Mouse (Mus musculus): Measurements from ENCODE around the gene Acsl6. TPM values are rescaled to one million over a fixed set of nuclear protein-coding genes. Genes with fewer than 3 reads are reported as not detected.
A peak's percentile ranks its signal among the peaks of the same experiment; 100 is the strongest.
"Not testable (repeated sequence)": the region's sequence is repeated elsewhere in the genome, so short reads cannot be mapped to it uniquely, and the experiment has no call there.

Gene Acsl6
- total RNA-seq (2022), result 100 to 1,000 TPM; 180 to 215 (median 192) TPM

- peak in 1 of 2 experiments; percentile 49 for DNase-seq (ENCODE audit: low spot score in 2 of 2)
Observed at GRCm38 (mm10) chr11:54303728-54304470, at the start of gene Acsl6. Gene Acsl6, plus strand, starts transcription at chr11:54303798.

GRCm38 (mm10) chr11:54254114-54254513 lies 49.5 kb upstream of the Acsl6 start:
- no peak for DNase-seq (ENCODE audit: low spot score in 2 of 2)

GRCm38 (mm10) chr11:54256624-54257376 lies 46.8 kb upstream of the Acsl6 start:
- peak; percentile 39 to 67 for DNase-seq (ENCODE audit: low spot score in 2 of 2)

- no peak for DNase-seq (ENCODE audit: low spot score in 2 of 2)
Observed at GRCm38 (mm10) chr11:54263405-54264031, 40.1 kb upstream of the Acsl6 start.

- peak; percentile 10 to 47 for DNase-seq (ENCODE audit: low spot score in 2 of 2)
Observed at GRCm38 (mm10) chr11:54264542-54264941, 39.1 kb upstream of the Acsl6 start.

- DNase-seq (ENCODE audit: low spot score in 2 of 2), result no peak
Observed at GRCm38 (mm10) chr11:54267177-54267576, 36.4 kb upstream of the Acsl6 start, which contains the start of gene Il3. Gene Il3, minus strand, starts transcription at chr11:54267277.

GRCm38 (mm10) chr11:54269191-54269896 lies 34.3 kb upstream of the Acsl6 start:
- DNase-seq (ENCODE audit: low spot score in 2 of 2), result no peak

- no peak for DNase-seq (ENCODE audit: low spot score in 2 of 2)
Observed at GRCm38 (mm10) chr11:54271437-54271949, 32.1 kb upstream of the Acsl6 start.

- DNase-seq (ENCODE audit: low spot score in 2 of 2), result no peak
Observed at GRCm38 (mm10) chr11:54287821-54288453, 15.7 kb upstream of the Acsl6 start.

- DNase-seq (ENCODE audit: low spot score in 2 of 2), result no peak
Observed at GRCm38 (mm10) chr11:54292163-54292562, 11.4 kb upstream of the Acsl6 start.

GRCm38 (mm10) chr11:54293980-54294807 lies 9.4 kb upstream of the Acsl6 start:
- no peak for DNase-seq (ENCODE audit: low spot score in 2 of 2)

GRCm38 (mm10) chr11:54295971-54296370 lies 7.6 kb upstream of the Acsl6 start:
- DNase-seq (ENCODE audit: low spot score in 2 of 2), result no peak

- DNase-seq (ENCODE audit: low spot score in 2 of 2), result no peak
Observed at GRCm38 (mm10) chr11:54296734-54297133, 6.9 kb upstream of the Acsl6 start.

GRCm38 (mm10) chr11:54297471-54297870 lies 6.1 kb upstream of the Acsl6 start:
- not testable (repeated sequence) for DNase-seq (ENCODE audit: low spot score in 2 of 2)

GRCm38 (mm10) chr11:54298777-54299176 lies 4.8 kb upstream of the Acsl6 start:
- no peak for DNase-seq (ENCODE audit: low spot score in 2 of 2)

GRCm38 (mm10) chr11:54301994-54302393 lies 1.6 kb upstream of the Acsl6 start:
- peak in 1 of 2 experiments; percentile 14 for DNase-seq (ENCODE audit: low spot score in 2 of 2)

- DNase-seq (ENCODE audit: low spot score in 2 of 2), result no peak
Observed at GRCm38 (mm10) chr11:54302606-54303005, 992 bp upstream of the Acsl6 start.

GRCm38 (mm10) chr11:54303076-54303727 lies 396 bp upstream of the Acsl6 start:
- no peak for DNase-seq (ENCODE audit: low spot score in 2 of 2)

GRCm38 (mm10) chr11:54304471-54304873 lies 874 bp downstream of the Acsl6 start:
- peak in 1 of 2 experiments; percentile 18 for DNase-seq (ENCODE audit: low spot score in 2 of 2)
